Mouse (Mus musculus): ENCODE data around the gene Cycs.

The Cycs gene

GRCm38 (mm10) chr6:50566141-50566996 is at the start of gene Cycs:
Gene Cycs (minus strand): TSS chr6:50566538.
- in situ Hi-C loops (cut with MboI; ENCODE audit: unreplicated experiment in 2 of 2) = loop anchor here (10.0 to 25.0 kb wide), 7 partner anchors 258 to 1504 kb away; partner anchors contain the start of genes Ccdc126 (in 1 of the 2), Malsu1 (in 1 of the 2), Mpp6 (in 1 of the 2) and Tra2a (in 1 of the 2)

GRCm38 (mm10) chr6:50601620-50602019 is 35.3 kb upstream of the Cycs start:
- in situ Hi-C loops (cut with MboI; ENCODE audit: unreplicated experiment in 2 of 2) = no loop called here

GRCm38 (mm10) chr6:50598560-50598959 is 32.2 kb upstream of the Cycs start:
- in situ Hi-C loops (cut with MboI; ENCODE audit: unreplicated experiment in 2 of 2) = no loop called here

GRCm38 (mm10) chr6:50596301-50597211 is 30.2 kb upstream of the Cycs start, which contains the start of gene 4921507P07Rik:
Gene 4921507P07Rik (minus strand): TSS chr6:50596632.
- in situ Hi-C loops (cut with MboI; ENCODE audit: unreplicated experiment in 2 of 2) = no loop called here

GRCm38 (mm10) chr6:50594372-50594771 is 28.0 kb upstream of the Cycs start:
- in situ Hi-C loops (cut with MboI; ENCODE audit: unreplicated experiment in 2 of 2) = no loop called here

GRCm38 (mm10) chr6:50593334-50593845 is 27.1 kb upstream of the Cycs start:
- in situ Hi-C loops (cut with MboI; ENCODE audit: unreplicated experiment in 2 of 2) = no loop called here

- in situ Hi-C loops (cut with MboI; ENCODE audit: unreplicated experiment in 2 of 2) = no loop called here
Measured at GRCm38 (mm10) chr6:50590234-50590633, 23.9 kb upstream of the Cycs start.

- in situ Hi-C loops (cut with MboI; ENCODE audit: unreplicated experiment in 2 of 2) = no loop called here
Measured at GRCm38 (mm10) chr6:50588251-50588650, 21.9 kb upstream of the Cycs start.

- in situ Hi-C loops (cut with MboI; ENCODE audit: unreplicated experiment in 2 of 2) = no loop called here
Measured at GRCm38 (mm10) chr6:50587412-50587811, 21.1 kb upstream of the Cycs start.

GRCm38 (mm10) chr6:50586316-50586715 is 20.0 kb upstream of the Cycs start:
- in situ Hi-C loops (cut with MboI; ENCODE audit: unreplicated experiment in 2 of 2) = no loop called here

GRCm38 (mm10) chr6:50585733-50586132 is 19.4 kb upstream of the Cycs start:
- in situ Hi-C loops (cut with MboI; ENCODE audit: unreplicated experiment in 2 of 2) = no loop called here

- in situ Hi-C loops (cut with MboI; ENCODE audit: unreplicated experiment in 2 of 2) = loop anchor here (25.0 kb wide), 3 partner anchors 1259 to 1509 kb away; partner anchors contain the start of genes Ccdc126 (in 1 of the 2), Malsu1 (in 1 of the 2) and Tra2a (in 1 of the 2)
Measured at GRCm38 (mm10) chr6:50571661-50572060, 5.3 kb upstream of the Cycs start.

GRCm38 (mm10) chr6:50566997-50567255 is 588 bp upstream of the Cycs start:
- in situ Hi-C loops (cut with MboI; ENCODE audit: unreplicated experiment in 2 of 2) = loop anchor here (10.0 to 25.0 kb wide), 7 partner anchors 258 to 1505 kb away; partner anchors contain the start of genes Ccdc126 (in 1 of the 2), Malsu1 (in 1 of the 2), Mpp6 (in 1 of the 2) and Tra2a (in 1 of the 2)

- in situ Hi-C loops (cut with MboI; ENCODE audit: unreplicated experiment in 2 of 2) = loop anchor here (10.0 to 25.0 kb wide), 7 partner anchors 261 to 1501 kb away; partner anchors contain the start of genes Ccdc126 (in 1 of the 2), Malsu1 (in 1 of the 2), Mpp6 (in 1 of the 2) and Tra2a (in 1 of the 2)
Measured at GRCm38 (mm10) chr6:50563651-50564050, 2.7 kb downstream of the Cycs start.

GRCm38 (mm10) chr6:50562421-50562820 is 3.9 kb downstream of the Cycs start:
- in situ Hi-C loops (cut with MboI; ENCODE audit: unreplicated experiment in 2 of 2) = loop anchor here (10.0 to 25.0 kb wide), 7 partner anchors 262 to 1500 kb away; partner anchors contain the start of genes Ccdc126 (in 1 of the 2), Malsu1 (in 1 of the 2), Mpp6 (in 1 of the 2) and Tra2a (in 1 of the 2)

GRCm38 (mm10) chr6:50560776-50561175 is 5.6 kb downstream of the Cycs start:
- in situ Hi-C loops (cut with MboI; ENCODE audit: unreplicated experiment in 2 of 2) = loop anchor here (10.0 to 25.0 kb wide), 7 partner anchors 264 to 1498 kb away; partner anchors contain the start of genes Ccdc126 (in 1 of the 2), Malsu1 (in 1 of the 2), Mpp6 (in 1 of the 2) and Tra2a (in 1 of the 2)

- in situ Hi-C loops (cut with MboI; ENCODE audit: unreplicated experiment in 2 of 2) = loop anchor here (25.0 kb wide), 3 partner anchors 1247 to 1497 kb away; partner anchors contain the start of genes Ccdc126 (in 1 of the 2), Malsu1 (in 1 of the 2) and Tra2a (in 1 of the 2)
Measured at GRCm38 (mm10) chr6:50558877-50559276, 7.5 kb downstream of the Cycs start.

GRCm38 (mm10) chr6:50557566-50557965 is 8.8 kb downstream of the Cycs start:
- in situ Hi-C loops (cut with MboI; ENCODE audit: unreplicated experiment in 2 of 2) = loop anchor here (25.0 kb wide), 3 partner anchors 1245 to 1495 kb away; partner anchors contain the start of genes Ccdc126 (in 1 of the 2), Malsu1 (in 1 of the 2) and Tra2a (in 1 of the 2)

GRCm38 (mm10) chr6:50554223-50554622 is 12.1 kb downstream of the Cycs start:
- in situ Hi-C loops (cut with MboI; ENCODE audit: unreplicated experiment in 2 of 2) = loop anchor here (25.0 kb wide), 3 partner anchors 1242 to 1492 kb away; partner anchors contain the start of genes Ccdc126 (in 1 of the 2), Malsu1 (in 1 of the 2) and Tra2a (in 1 of the 2)
